Mouse (Mus musculus) MEL (cell line): Measurements from ENCODE around the gene Agpat1. TPM values are rescaled to one million over a fixed set of nuclear protein-coding genes. Genes with fewer than 3 reads are reported as not detected.

Experiments
- DNase-seq: peaks from one replicate; pipeline ENCODE4 v3.0.0; 2011; ENCODE audit warnings: low read depth, low spot score
- H3K27ac ChIP-seq: 2 replicates; pipeline ENCODE4 v1.5.1; 2012; ENCODE audit warnings: low read depth, mild to moderate bottlenecking, control low read depth, low read length, moderate library complexity; ENCODE audit not compliant: control insufficient read depth
- H3K27me3 ChIP-seq, 2 experiments: fragments of 150-350 bp in 1 of 2; sonication (generic) in 1 of 2; 2 replicates each; pipeline ENCODE4 v1.6.1; 2012; ENCODE audit warnings: low read length in 2 of 2, mild to moderate bottlenecking in 2 of 2, improper control_type of control experiment in 1 of 2, moderate library complexity in 1 of 2; ENCODE audit not compliant: insufficient read depth in 2 of 2, control insufficient read depth in 1 of 2
- H3K36me3 ChIP-seq, 2 experiments: 2 replicates each; pipeline ENCODE4 v1.6.1; 2012 to 2014; ENCODE audit warnings: low read length in 2 of 2, improper control_type of control experiment in 1 of 2, inconsistent platforms in 1 of 2, mild to moderate bottlenecking in 1 of 2; ENCODE audit not compliant: insufficient read depth in 2 of 2, control insufficient read depth in 1 of 2
- H3K4me1 ChIP-seq, 2 experiments: fragments of 150-350 bp in 1 of 2; sonication (generic) in 1 of 2; 2 replicates each; pipeline ENCODE4 v1.6.1; 2012; ENCODE audit warnings: low read length in 2 of 2, improper control_type of control experiment in 1 of 2, mild to moderate bottlenecking in 1 of 2; ENCODE audit not compliant: insufficient read depth in 2 of 2, control insufficient read depth in 1 of 2
- H3K4me3 ChIP-seq, 2 experiments: fragments of 150-350 bp in 1 of 2; sonication (generic) in 1 of 2; 2 replicates each; pipeline ENCODE4 v1.5.1; 2012; ENCODE audit warnings: low read depth in 2 of 2, low read length in 2 of 2, mild to moderate bottlenecking in 2 of 2, moderate library complexity in 2 of 2, control low read depth in 1 of 2, improper control_type of control experiment in 1 of 2; ENCODE audit not compliant: control insufficient read depth in 1 of 2, insufficient read depth in 1 of 2
- H3K79me2 ChIP-seq: 2 replicates; pipeline ENCODE4 v1.6.1; 2012; ENCODE audit warnings: mild to moderate bottlenecking, low read length, moderate library complexity; ENCODE audit not compliant: control insufficient read depth, poor library complexity, insufficient read depth
- H3K9ac ChIP-seq: 2 replicates; pipeline ENCODE4 v1.6.1; 2012; ENCODE audit warnings: low read depth, mild to moderate bottlenecking, control low read depth, low read length, moderate library complexity; ENCODE audit not compliant: control insufficient read depth, poor library complexity, severe bottlenecking
- H3K9me3 ChIP-seq: fragments of 150-350 bp; sonication (generic); replicated peaks from 2 replicates; pipeline ENCODE4 v1.6.1; 2012; ENCODE audit warnings: mild to moderate bottlenecking, low read length, improper control_type of control experiment, moderate library complexity; ENCODE audit not compliant: insufficient read depth
- BHLHE40 ChIP-seq: IDR thresholded peaks from 2 replicates; pipeline ENCODE4 v1.6.1; 2012; ENCODE audit warnings: low read depth, mild to moderate bottlenecking, inconsistent platforms, low read length, improper control_type of control experiment, borderline replicate concordance
- CHD2 ChIP-seq: IDR thresholded peaks from 2 replicates; pipeline ENCODE4 v1.6.1; 2011; ENCODE audit warnings: low read length, improper control_type of control experiment
- E2F4 ChIP-seq: IDR thresholded peaks from 2 replicates; pipeline ENCODE4 v1.6.1; 2011; ENCODE audit warnings: low read depth, low read length, improper control_type of control experiment, borderline replicate concordance
- ELF1 ChIP-seq: IDR thresholded peaks from 2 replicates; pipeline ENCODE4 v1.6.1; 2014; ENCODE audit warnings: low read depth, mild to moderate bottlenecking, inconsistent platforms, low read length, improper control_type of control experiment, moderate library complexity
- EP300 ChIP-seq, 2 experiments: IDR thresholded peaks; 2 replicates each; pipeline ENCODE4 v1.6.1; 2011; ENCODE audit warnings: improper control_type of control experiment in 2 of 2, low read length in 2 of 2, low read depth in 1 of 2, mild to moderate bottlenecking in 1 of 2
- ETS1 ChIP-seq: IDR thresholded peaks from 2 replicates; pipeline ENCODE4 v1.6.1; 2012; ENCODE audit warnings: low read depth, mild to moderate bottlenecking, inconsistent platforms, low read length, improper control_type of control experiment, moderate library complexity
- JUND ChIP-seq: IDR thresholded peaks from 2 replicates; pipeline ENCODE4 v1.6.1; 2011; ENCODE audit warnings: low read depth, mild to moderate bottlenecking, improper control_type of control experiment, low read length
- MAZ ChIP-seq: IDR thresholded peaks from 2 replicates; pipeline ENCODE4 v1.6.1; 2012; ENCODE audit warnings: low read depth, mild to moderate bottlenecking, inconsistent platforms, low read length, improper control_type of control experiment
- MEF2A ChIP-seq: IDR thresholded peaks from 2 replicates; pipeline ENCODE4 v1.6.1; 2014; ENCODE audit warnings: low read depth, mild to moderate bottlenecking, inconsistent platforms, low read length, improper control_type of control experiment; ENCODE audit not compliant: poor library complexity, insufficient replicate concordance, severe bottlenecking; ENCODE audit errors: extremely low read depth
- MXI1 ChIP-seq: IDR thresholded peaks from 2 replicates; pipeline ENCODE4 v1.6.1; 2011; ENCODE audit warnings: mild to moderate bottlenecking, low read depth, low read length, improper control_type of control experiment
- MYB ChIP-seq: IDR thresholded peaks from 2 replicates; pipeline ENCODE4 v1.6.1; 2011; ENCODE audit warnings: mild to moderate bottlenecking, low read depth, low read length, improper control_type of control experiment
- NELFE ChIP-seq: IDR thresholded peaks from 2 replicates; pipeline ENCODE4 v1.6.1; 2011; ENCODE audit warnings: low read depth, low read length, improper control_type of control experiment
- POLR2AphosphoS5 ChIP-seq: IDR thresholded peaks from 2 replicates; pipeline ENCODE4 v1.6.1; 2012; ENCODE audit warnings: low read depth, borderline replicate concordance, mild to moderate bottlenecking, inconsistent platforms, low read length, moderate library complexity, mixed read lengths
- RCOR1 ChIP-seq: IDR thresholded peaks from 2 replicates; pipeline ENCODE4 v1.6.1; 2012; ENCODE audit warnings: low read depth, mild to moderate bottlenecking, inconsistent platforms, low read length, improper control_type of control experiment
- TAL1 ChIP-seq: IDR thresholded peaks from 2 replicates; pipeline ENCODE4 v1.6.1; 2012; ENCODE audit warnings: mild to moderate bottlenecking, inconsistent platforms, low read length, moderate library complexity, mixed read lengths
- TBP ChIP-seq: IDR thresholded peaks from 2 replicates; pipeline ENCODE4 v1.8.0; 2011; ENCODE audit warnings: low read depth, low read length, improper control_type of control experiment
- USF1 ChIP-seq: IDR thresholded peaks from 2 replicates; pipeline ENCODE4 v1.6.1; 2014; ENCODE audit warnings: low read depth, mild to moderate bottlenecking, inconsistent platforms, low read length, improper control_type of control experiment, moderate library complexity
- USF2 ChIP-seq, 2 experiments: IDR thresholded peaks; 2 replicates each; pipeline ENCODE4 v1.6.1; 2011 to 2012; ENCODE audit warnings: improper control_type of control experiment in 2 of 2, low read length in 2 of 2, borderline replicate concordance in 1 of 2, inconsistent platforms in 1 of 2, low read depth in 1 of 2, mild to moderate bottlenecking in 1 of 2; ENCODE audit not compliant: insufficient read depth in 1 of 2
- ZC3H11A ChIP-seq: IDR thresholded peaks from 2 replicates; pipeline ENCODE4 v1.6.1; 2012; ENCODE audit warnings: low read depth, mild to moderate bottlenecking, inconsistent platforms, low read length, improper control_type of control experiment
- polyA plus RNA-seq, 2 experiments: library from polyadenylated mRNA; stranded (reverse) in 1 of 2; unstranded in 1 of 2; fragments of >175 nt in 1 of 2; fragments of >200 nt in 1 of 2; gene quantifications; 2 replicates each; pipeline versions ENCODE4 v1.2.1 to v1.2.4; 2012; ENCODE audit warnings: low replicate concordance in 2 of 2, low read depth in 1 of 2; ENCODE audit not compliant: insufficient read length in 2 of 2, insufficient read depth in 1 of 2, missing spikeins in 1 of 2
- total RNA-seq: library from RNA; depleted of rRNA; stranded (reverse); fragments of 300-350 nt; gene quantifications from 2 replicates; pipeline ENCODE4 v1.2.3, GENCODE M21; 2012

The Agpat1 gene
- total and polyA plus RNA-seq, 3 experiments, result 85.2 to 153 TPM; not detected in 1

GRCm38 (mm10) chr17:34661121-34661591 is 57.1 kb downstream of the Agpat1 start:
- TF ChIP-seq USF2 (IDR thresholded peaks at IDR 0.05; ENCODE audit: borderline replicate concordance in 1 of 2, insufficient read depth in 1 of 2, low read depth in 1 of 2, low read length in 2 of 2), result no peak
- TF ChIP-seq ELF1, result peak; percentile 27; the same call in 1 of the 2 replicates
- peak; percentile 24; the same call in 1 of the 2 replicates for TF ChIP-seq BHLHE40
- peak; percentile 56; the same call in 1 of the 2 replicates for TF ChIP-seq USF1
- H3K79me2 ChIP-seq, result no peaks in the 10 kb centered on the region
- H3K27ac ChIP-seq, result peak overlapping the region; percentile 16; the same call in 1 of the 2 replicates
- peak; percentile 55 for DNase-seq
- H3K4me3 ChIP-seq, result peak overlapping the region; percentile 49 to 67
- H3K9ac ChIP-seq, result peak overlapping the region; percentile 53
- H3K4me1 ChIP-seq, result peaks cover 0 to 23% of the 10 kb centered on the region in 2 experiments; a peak in 3 of 4 replicates
- H3K36me3 ChIP-seq, result peaks cover 0 to 3% of the 10 kb centered on the region in 2 experiments; a peak in 1 of 4 replicates
- H3K9me3 ChIP-seq, result no peaks in the 10 kb centered on the region
- H3K27me3 ChIP-seq, result no peaks in the 10 kb centered on the region

- TF ChIP-seq TBP (no peak), POLR2AphosphoS5 (no peak), USF2 (IDR thresholded peaks at IDR 0.05; ENCODE audit: borderline replicate concordance in 1 of 2, insufficient read depth in 1 of 2, low read depth in 1 of 2, low read length in 2 of 2) (no peak), ELF1 (no peak), ETS1 (no peak), MYB (no peak), MAZ (no peak), TAL1 (no peak), EP300 (IDR thresholded peaks at IDR 0.05; ENCODE audit: low read depth in 1 of 2, low read length in 2 of 2) (no peak), NELFE (no peak), RCOR1 (no peak)
- Histone ChIP-seq H3K27ac (no peak overlapping the region), H3K79me2 (no peaks in the 10 kb centered on the region), H3K4me3 (no peak overlapping the region), H3K9ac (no peak overlapping the region), H3K9me3 (no peaks in the 10 kb centered on the region), H3K4me1 (peaks cover 0 to 23% of the 10 kb centered on the region in 2 experiments; a peak in 3 of 4 replicates), H3K27me3 (no peaks in the 10 kb centered on the region), H3K36me3 (peaks cover 0 to 3% of the 10 kb centered on the region in 2 experiments; a peak in 1 of 4 replicates)
- DNase-seq, result no peak
These were observed 58.4 kb downstream of the Agpat1 start for GRCm38 (mm10) chr17:34662468-34662867.

GRCm38 (mm10) chr17:34662978-34663377 is 58.9 kb downstream of the Agpat1 start:
- Histone ChIP-seq H3K9me3 (no peaks in the 10 kb centered on the region), H3K4me1 (peaks cover 0 to 23% of the 10 kb centered on the region in 2 experiments; a peak in 3 of 4 replicates), H3K36me3 (peaks cover 0 to 3% of the 10 kb centered on the region in 2 experiments; a peak in 1 of 4 replicates), H3K9ac (no peak overlapping the region), H3K27ac (no peak overlapping the region), H3K79me2 (no peaks in the 10 kb centered on the region), H3K4me3 (no peak overlapping the region), H3K27me3 (no peaks in the 10 kb centered on the region)
- no peak for DNase-seq
- TF ChIP-seq CHD2, result no peak
- TF ChIP-seq USF2 (IDR thresholded peaks at IDR 0.05; ENCODE audit: borderline replicate concordance in 1 of 2, insufficient read depth in 1 of 2, low read depth in 1 of 2, low read length in 2 of 2), result no peak
- TF ChIP-seq ZC3H11A, result no peak
- TF ChIP-seq E2F4, result no peak
- no peak for TF ChIP-seq JUND
- no peak for TF ChIP-seq MXI1
- TF ChIP-seq RCOR1, result no peak
- no peak for TF ChIP-seq TBP
- no peak for TF ChIP-seq ETS1
- TF ChIP-seq MEF2A, result no peak
